In genomic region chr6:115734909-115735308, GRCm38 (mm10) we compare ENCODE assay signal across 9 mouse cellular contexts. TPM values are rescaled to one million over a fixed set of nuclear protein-coding genes. Genes with fewer than 3 reads are reported as not detected.
A peak's percentile ranks its signal among the peaks of the same experiment; 100 is the strongest.
DNase-seq lines count a peak whose midpoint lies in the region; ATAC-seq and TF ChIP-seq lines count a peak whose summit lies in the region.
"Had no signal": no experiment of that assay in that cellular context is flagged by ENCODE, and none has a peak within 500 bp of the region (broad histone marks: within the 10 kb centered on the region; RNA-seq: fewer than 3 reads in every experiment).

No protein-coding gene starts in this region.

- peak; percentile 19 to 64 for DNase-seq in cerebellum, postnatal 14 days
- DNase-seq in left cerebral cortex, adult 2 months (ENCODE audit: extremely low spot score in 1 of 2, low spot score in 2 of 2) = no peak
- DNase-seq in left cerebral cortex, adult 18-20 months (ENCODE audit: low spot score in 2 of 2) = no peak
- peak; percentile 36 for DNase-seq in adipocyte (ENCODE audit: low spot score)
- DNase-seq in liver, embryonic 14.5 days (ENCODE audit: low read depth in 3 of 3, low spot score in 3 of 3) = no peak
- DNase-seq in thymus, postnatal 36 days = peak; percentile 26 to 30
- DNase-seq in gastrocnemius, adult 8-10 months (ENCODE audit: low spot score in 2 of 2) = no peak

- H3K4me1 ChIP-seq in liver, embryonic 14.5 days (replicated peaks; ENCODE audit: control insufficient read depth in 2 of 2, insufficient read depth in 2 of 2, low read length in 1 of 2) = peaks cover 0 to 3% of the 10 kb centered on the region in 2 experiments; a peak in 2 of 4 replicates
- H3K4me1 ChIP-seq: midbrain, embryonic 12.5 days had no signal

- no peak overlapping the region for H3K9ac ChIP-seq in liver, embryonic 14.5 days (replicated peaks)
- H3K9ac ChIP-seq: midbrain, embryonic 12.5 days had no signal

- TF ChIP-seq CTCF in left cerebral cortex, adult 2 months (IDR thresholded peaks at IDR 0.05) = peak; percentile 54
- peak; percentile 64 for TF ChIP-seq CTCF in liver, embryonic 14.5 days (IDR thresholded peaks at IDR 0.05; ENCODE audit: low read depth)

- no peak overlapping the region for H3K27ac ChIP-seq in left cerebral cortex, adult 2 months
- no peak overlapping the region for H3K27ac ChIP-seq in liver, embryonic 14.5 days
- H3K27ac ChIP-seq: midbrain, embryonic 12.5 days had no signal

- intact Hi-C loops in left cerebral cortex, adult 2 months (cut with DNase I) = no loop called here

- 59% methylated on average over 4 of the region's 4 CpGs for whole genome bisulfite sequencing in liver, embryonic 14.5 days (ENCODE audit: insufficient replicate concordance)

- no peaks in the 10 kb centered on the region for H3K9me3 ChIP-seq in liver, embryonic 14.5 days (ENCODE audit: control insufficient read depth, low read length)
- H3K9me3 ChIP-seq: midbrain, embryonic 12.5 days had no signal

- TF ChIP-seq EP300 in liver, embryonic 14.5 days (IDR thresholded peaks at IDR 0.05; ENCODE audit: low read depth) = no peak

- no peaks in the 10 kb centered on the region for H3K36me3 ChIP-seq in liver, embryonic 14.5 days (replicated peaks; ENCODE audit: control insufficient read depth, insufficient read depth, low read depth)
- H3K36me3 ChIP-seq: midbrain, embryonic 12.5 days had no signal

- H3K27me3 ChIP-seq in liver, embryonic 14.5 days (ENCODE audit: control insufficient read depth, insufficient read depth, low read length) = no peaks in the 10 kb centered on the region
- H3K27me3 ChIP-seq: midbrain, embryonic 12.5 days had no signal

- ATAC-seq in cerebellum, adult (ENCODE audit: insufficient number of reproducible peaks, low FRiP score, low TSS enrichment) = no peak
- ATAC-seq in liver, embryonic 14.5 days (ENCODE audit: insufficient read depth) = no peak

- H3K4me3 ChIP-seq in left cerebral cortex, adult 2 months = no peak overlapping the region
- H3K4me3 ChIP-seq in liver, embryonic 14.5 days (ENCODE audit: insufficient read depth in 1 of 2, low read depth in 2 of 2, low read length in 2 of 2) = no peak overlapping the region
- H3K4me3 ChIP-seq: midbrain, embryonic 12.5 days had no signal

- H3K4me2 ChIP-seq in liver, embryonic 14.5 days (ENCODE audit: low read depth) = no peak overlapping the region
- H3K4me2 ChIP-seq: midbrain, embryonic 12.5 days had no signal

RNA-seq across cellular contexts. Expression of gene Tmem40, which starts 27.3 kb away (rescaled TPM):
- 1 to 10 TPM; 1.2 TPM for total RNA-seq in left cerebral cortex, adult 2 months (2021)
- 1 to 10 TPM in 1 of 2 experiments, under 1 TPM in 1; 0.56 to 4.8 TPM for total RNA-seq in left cerebral cortex, adult 18-20 months (2021)
- 19.4 and 20.1 TPM in 2 replicates for polyA plus RNA-seq in liver, embryonic 14.5 days (2012; rRNA removed)
- polyA plus RNA-seq in liver, embryonic 14.5 days (2014; fragmentation: Nextera tagmentation; extraction: Ambion mirVana) = 19.8 and 21.5 TPM in 2 replicates
- under 1 TPM in 3 of 4 experiments, not detected in 1; 0.36 to 0.58 (median 0.41) TPM for total RNA-seq in gastrocnemius, adult 8-10 months (2022)

RNA-seq across cellular contexts. Expression of gene Cand2, which starts 39.4 kb away (rescaled TPM):
- total RNA-seq in left cerebral cortex, adult 2 months (2021) = 1 to 10 TPM; 1.8 to 1.9 TPM
- 1 to 10 TPM; 2.0 to 2.4 TPM for total RNA-seq in left cerebral cortex, adult 18-20 months (2021)
- 2.4 and 2.8 TPM in 2 replicates for polyA plus RNA-seq in liver, embryonic 14.5 days (2012; rRNA removed)
- 1.7 and 2.5 TPM in 2 replicates for polyA plus RNA-seq in liver, embryonic 14.5 days (2014; fragmentation: Nextera tagmentation; extraction: Ambion mirVana)
- total RNA-seq in gastrocnemius, adult 8-10 months (2022) = 10 to 100 TPM; 63.6 to 80.2 (median 77.4) TPM

RNA-seq across cellular contexts. Expression of gene Raf1, which starts 58.5 kb away (rescaled TPM):
- total RNA-seq in left cerebral cortex, adult 2 months (2021) = 10 to 100 TPM; 85.4 to 89.8 TPM
- 10 to 100 TPM; 79.3 to 88.2 TPM for total RNA-seq in left cerebral cortex, adult 18-20 months (2021)
- polyA plus RNA-seq in liver, embryonic 14.5 days (2012; rRNA removed) = 36.5 and 41.5 TPM in 2 replicates
- 37.9 and 38.9 TPM in 2 replicates for polyA plus RNA-seq in liver, embryonic 14.5 days (2014; fragmentation: Nextera tagmentation; extraction: Ambion mirVana)
- 100 to 1,000 TPM; 113 to 132 (median 118) TPM for total RNA-seq in gastrocnemius, adult 8-10 months (2022)

Comparison
In these comparisons a context has a peak if more than half of its experiments do, and no peak if none do; other contexts are left out.
1. DNase-seq: peak in cerebellum, postnatal 14 days (2 of 2), adipocyte (single experiment) and thymus, postnatal 36 days (2 of 2); none in left cerebral cortex, adult 2 months (0 of 2), left cerebral cortex, adult 18-20 months (0 of 2), liver, embryonic 14.5 days (0 of 3) and gastrocnemius, adult 8-10 months (0 of 2).
2. RNA of gene Cand2, which starts 39.4 kb away (total RNA-seq): 63.6 to 80.2 TPM in gastrocnemius, adult 8-10 months; 2.0 to 2.4 TPM in left cerebral cortex, adult 18-20 months and 1.8 to 1.9 TPM in left cerebral cortex, adult 2 months; every median in the first group is over 10 times any median in the second.